Mouse (Mus musculus): ENCODE results near the gene Slc28a3. TPM values are rescaled to one million over a fixed set of nuclear protein-coding genes. Genes with fewer than 3 reads are reported as not detected.

Gene Slc28a3
- polyA plus RNA-seq, 1 experiment from 2014 or later: 0.08 TPM

GRCm38 (mm10) chr13:58537232-58537915, 73.3 kb downstream of the Slc28a3 start:
- no peak overlapping the region for H3K4me3 ChIP-seq (ENCODE audit: low read length)
- no peak overlapping the region for H3K27ac ChIP-seq (ENCODE audit: low read length)
- no peak for ATAC-seq (ENCODE audit: low read depth)
- H3K4me1 ChIP-seq (replicated peaks; ENCODE audit: control insufficient read depth, insufficient read depth, low read length): no peaks in the 10 kb centered on the region
- H3K9ac ChIP-seq (ENCODE audit: low read length): no peak overlapping the region
- H3K27me3 ChIP-seq (ENCODE audit: control insufficient read depth, insufficient read depth, low read depth, low read length): no peaks in the 10 kb centered on the region
- no peaks in the 10 kb centered on the region for H3K9me3 ChIP-seq (ENCODE audit: control insufficient read depth, low read length)
- 89% methylated on average over 6 of the region's 6 CpGs for WGBS
- H3K36me3 ChIP-seq (ENCODE audit: control insufficient read depth, insufficient read depth, low read length): no peaks in the 10 kb centered on the region
- no peak overlapping the region for H3K4me2 ChIP-seq (ENCODE audit: low read depth, low read length)

- 68% methylated on average over 2 of the region's 2 CpGs for WGBS
- no peak for ATAC-seq (ENCODE audit: low read depth)
Measured at GRCm38 (mm10) chr13:58536466-58537231, 74.0 kb downstream of the Slc28a3 start.

GRCm38 (mm10) chr13:58535321-58535720, 75.4 kb downstream of the Slc28a3 start:
- H3K4me2 ChIP-seq (ENCODE audit: low read depth, low read length): no peak overlapping the region
- H3K9me3 ChIP-seq (ENCODE audit: control insufficient read depth, low read length): no peaks in the 10 kb centered on the region
- ATAC-seq (ENCODE audit: low read depth): no peak
- H3K4me3 ChIP-seq (ENCODE audit: low read length): no peak overlapping the region
- H3K4me1 ChIP-seq (replicated peaks; ENCODE audit: control insufficient read depth, insufficient read depth, low read length): no peaks in the 10 kb centered on the region
- no peaks in the 10 kb centered on the region for H3K36me3 ChIP-seq (ENCODE audit: control insufficient read depth, insufficient read depth, low read length)
- H3K27me3 ChIP-seq (ENCODE audit: control insufficient read depth, insufficient read depth, low read depth, low read length): no peaks in the 10 kb centered on the region
- H3K9ac ChIP-seq (ENCODE audit: low read length): no peak overlapping the region
- no peak overlapping the region for H3K27ac ChIP-seq (ENCODE audit: low read length)
- 45% methylated on average over 2 of the region's 2 CpGs for WGBS

More at GRCm38 (mm10) chr13:58536466-58537231, 74.0 kb downstream of the Slc28a3 start:
- Histone ChIP-seq H3K27ac (ENCODE audit: low read length) (no peak overlapping the region), H3K36me3 (ENCODE audit: control insufficient read depth, insufficient read depth, low read length) (no peaks in the 10 kb centered on the region), H3K4me1 (replicated peaks; ENCODE audit: control insufficient read depth, insufficient read depth, low read length) (no peaks in the 10 kb centered on the region), H3K27me3 (ENCODE audit: control insufficient read depth, insufficient read depth, low read depth, low read length) (no peaks in the 10 kb centered on the region), H3K4me3 (ENCODE audit: low read length) (no peak overlapping the region), H3K9ac (ENCODE audit: low read length) (no peak overlapping the region), H3K4me2 (ENCODE audit: low read depth, low read length) (no peak overlapping the region), H3K9me3 (ENCODE audit: control insufficient read depth, low read length) (no peaks in the 10 kb centered on the region)

- no peak for ATAC-seq (ENCODE audit: low read depth)
- no peak overlapping the region for H3K4me2 ChIP-seq (ENCODE audit: low read depth, low read length)
- H3K9ac ChIP-seq (ENCODE audit: low read length): no peak overlapping the region
- WGBS: 53% methylated on average over 3 of the region's 3 CpGs
- no peaks in the 10 kb centered on the region for H3K4me1 ChIP-seq (replicated peaks; ENCODE audit: control insufficient read depth, insufficient read depth, low read length)
- no peak overlapping the region for H3K27ac ChIP-seq (ENCODE audit: low read length)
- H3K4me3 ChIP-seq (ENCODE audit: low read length): no peak overlapping the region
- no peaks in the 10 kb centered on the region for H3K9me3 ChIP-seq (ENCODE audit: control insufficient read depth, low read length)
- H3K36me3 ChIP-seq (ENCODE audit: control insufficient read depth, insufficient read depth, low read length): no peaks in the 10 kb centered on the region
- no peaks in the 10 kb centered on the region for H3K27me3 ChIP-seq (ENCODE audit: control insufficient read depth, insufficient read depth, low read depth, low read length)
Measured at GRCm38 (mm10) chr13:58534861-58535260, 75.8 kb downstream of the Slc28a3 start.

GRCm38 (mm10) chr13:58534216-58534841, 76.3 kb downstream of the Slc28a3 start:
- no peak overlapping the region for H3K27ac ChIP-seq (ENCODE audit: low read length)
- no peaks in the 10 kb centered on the region for H3K27me3 ChIP-seq (ENCODE audit: control insufficient read depth, insufficient read depth, low read depth, low read length)
- no peak overlapping the region for H3K4me3 ChIP-seq (ENCODE audit: low read length)
- no peak overlapping the region for H3K9ac ChIP-seq (ENCODE audit: low read length)
- no peak overlapping the region for H3K4me2 ChIP-seq (ENCODE audit: low read depth, low read length)
- H3K36me3 ChIP-seq (ENCODE audit: control insufficient read depth, insufficient read depth, low read length): no peaks in the 10 kb centered on the region
- WGBS: 64% methylated on average over 7 of the region's 7 CpGs
- H3K4me1 ChIP-seq (replicated peaks; ENCODE audit: control insufficient read depth, insufficient read depth, low read length): no peaks in the 10 kb centered on the region
- 0 out of 2 replicates have a peak, but pooled peaks have one; percentile 31 for ATAC-seq (ENCODE audit: low read depth)
- H3K9me3 ChIP-seq (ENCODE audit: control insufficient read depth, low read length): no peaks in the 10 kb centered on the region

- Histone ChIP-seq H3K4me1 (replicated peaks; ENCODE audit: control insufficient read depth, insufficient read depth, low read length) (no peaks in the 10 kb centered on the region), H3K9me3 (ENCODE audit: control insufficient read depth, low read length) (no peaks in the 10 kb centered on the region), H3K9ac (ENCODE audit: low read length) (no peak overlapping the region), H3K36me3 (ENCODE audit: control insufficient read depth, insufficient read depth, low read length) (no peaks in the 10 kb centered on the region), H3K4me3 (ENCODE audit: low read length) (no peak overlapping the region), H3K4me2 (ENCODE audit: low read depth, low read length) (no peak overlapping the region), H3K27me3 (ENCODE audit: control insufficient read depth, insufficient read depth, low read depth, low read length) (no peaks in the 10 kb centered on the region; the same call in none of the 2 replicates), H3K27ac (ENCODE audit: low read length) (no peak overlapping the region)
- 83% methylated on average over 3 of the region's 3 CpGs for WGBS
- no peak for ATAC-seq (ENCODE audit: low read depth)
Measured at GRCm38 (mm10) chr13:58524581-58524980, 86.1 kb downstream of the Slc28a3 start.

GRCm38 (mm10) chr13:58523761-58524117, 86.9 kb downstream of the Slc28a3 start:
- no peaks in the 10 kb centered on the region; the same call in none of the 2 replicates for H3K27me3 ChIP-seq (ENCODE audit: control insufficient read depth, insufficient read depth, low read depth, low read length)
- no peak overlapping the region for H3K4me2 ChIP-seq (ENCODE audit: low read depth, low read length)
- no peak overlapping the region for H3K27ac ChIP-seq (ENCODE audit: low read length)
- H3K4me1 ChIP-seq (replicated peaks; ENCODE audit: control insufficient read depth, insufficient read depth, low read length): no peaks in the 10 kb centered on the region
- H3K9ac ChIP-seq (ENCODE audit: low read length): no peak overlapping the region
- H3K36me3 ChIP-seq (ENCODE audit: control insufficient read depth, insufficient read depth, low read length): no peaks in the 10 kb centered on the region
- ATAC-seq (ENCODE audit: low read depth): no peak
- no peaks in the 10 kb centered on the region for H3K9me3 ChIP-seq (ENCODE audit: control insufficient read depth, low read length)
- WGBS: 32% methylated on average over 7 of the region's 7 CpGs
- H3K4me3 ChIP-seq (ENCODE audit: low read length): no peak overlapping the region

GRCm38 (mm10) chr13:58523011-58523760, 87.5 kb downstream of the Slc28a3 start:
- peak overlapping the region; percentile 25; the same call in 1 of the 2 replicates for H3K4me2 ChIP-seq (ENCODE audit: low read depth, low read length)
- H3K9ac ChIP-seq (ENCODE audit: low read length): no peak overlapping the region
- no peaks in the 10 kb centered on the region for H3K9me3 ChIP-seq (ENCODE audit: control insufficient read depth, low read length)
- H3K4me3 ChIP-seq (ENCODE audit: low read length): no peak overlapping the region
- H3K27me3 ChIP-seq (ENCODE audit: control insufficient read depth, insufficient read depth, low read depth, low read length): no peaks in the 10 kb centered on the region; the same call in none of the 2 replicates
- peak; percentile 47; the same call in 1 of the 2 replicates for ATAC-seq (ENCODE audit: low read depth)
- H3K27ac ChIP-seq (ENCODE audit: low read length): no peak overlapping the region
- 5% methylated on average over 20 of the region's 20 CpGs for WGBS
- H3K4me1 ChIP-seq (replicated peaks; ENCODE audit: control insufficient read depth, insufficient read depth, low read length): no peaks in the 10 kb centered on the region
- no peaks in the 10 kb centered on the region for H3K36me3 ChIP-seq (ENCODE audit: control insufficient read depth, insufficient read depth, low read length)
